Mouse (Mus musculus) small intestine, adult 2 months (tissue): ENCODE measurements around the gene Cd7. TPM values are rescaled to one million over a fixed set of nuclear protein-coding genes. Genes with fewer than 3 reads are reported as not detected.

Experiments used
- H3K27ac ChIP-seq: fragments of 200-500 bp; 2 replicates; pipeline ENCODE4 v1.5.1; 2012; ENCODE audit warnings: low read depth, low read length, control low read depth, inconsistent platforms; ENCODE audit not compliant: insufficient read depth
- H3K27me3 ChIP-seq: fragments of 200-500 bp; 2 replicates; pipeline ENCODE4 v1.6.1; 2012; ENCODE audit warnings: mild to moderate bottlenecking, moderate library complexity, low read length, inconsistent platforms; ENCODE audit not compliant: control insufficient read depth, insufficient read depth
- H3K36me3 ChIP-seq: fragments of 200-500 bp; 2 replicates; pipeline ENCODE4 v1.6.1; 2012; ENCODE audit warnings: mild to moderate bottlenecking, low read length, control low read depth, inconsistent platforms; ENCODE audit not compliant: control insufficient read depth, insufficient read depth
- H3K4me1 ChIP-seq: fragments of 200-500 bp; 2 replicates; pipeline ENCODE4 v1.6.1; 2012; ENCODE audit warnings: low read length, inconsistent platforms, mixed read lengths; ENCODE audit not compliant: control insufficient read depth, insufficient read depth, insufficient read length
- H3K4me3 ChIP-seq: fragments of 200-500 bp; 2 replicates; pipeline ENCODE4 v1.5.1; 2012; ENCODE audit warnings: low read depth, mild to moderate bottlenecking, control low read depth, inconsistent platforms, low read length, moderate library complexity
- CTCF ChIP-seq: fragments of 200-500 bp; IDR thresholded peaks from 2 replicates; pipeline ENCODE4 v1.5.1; 2012; ENCODE audit warnings: low read depth, mild to moderate bottlenecking, control low read depth, inconsistent platforms, low read length, moderate library complexity, mixed read lengths; ENCODE audit not compliant: insufficient replicate concordance, insufficient read length; ENCODE audit errors: extremely low read depth
- POLR2A ChIP-seq: fragments of 200-500 bp; IDR thresholded peaks from 2 replicates; pipeline ENCODE4 v1.6.1; 2012; ENCODE audit warnings: low read depth, mild to moderate bottlenecking, control low read depth, inconsistent platforms, low read length, moderate library complexity
- WGBS: fragments of 180-500 bp; shearing (Covaris S2); methylation state at CpG from one replicate; pipeline ENCODE4 v1.1.7; 2018; 5-methylcytosine and 5-hydroxymethylcytosine counted together
- polyA plus RNA-seq: library from polyadenylated mRNA; depleted of rRNA; stranded (reverse); fragments of >200 nt; gene quantifications from 2 replicates; pipeline ENCODE4 v1.2.3, GENCODE M21; 2012

The Cd7 gene
- polyA plus RNA-seq, 1 experiment = 57.7 TPM

DNA sequence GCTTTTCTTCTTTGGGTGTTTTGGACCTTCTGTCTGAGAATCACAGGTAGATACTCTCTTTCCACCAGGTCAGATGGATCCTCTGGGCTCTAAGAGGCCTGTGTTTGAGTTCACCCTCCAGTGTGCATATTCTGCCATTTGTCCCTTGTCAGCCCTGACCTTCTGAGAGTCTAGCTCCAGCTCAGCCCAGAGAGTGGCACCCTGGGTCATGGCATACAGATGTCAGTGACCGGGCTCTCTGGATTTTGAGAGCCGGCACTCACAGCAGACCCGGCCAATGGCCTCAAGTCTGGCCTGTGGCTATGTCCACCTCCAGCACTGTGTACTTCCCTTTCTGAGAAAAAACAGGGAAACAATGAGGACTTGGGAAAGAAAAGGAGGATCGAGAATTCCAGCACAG lies 20.3 kb upstream of the Cd7 start:
- Histone ChIP-seq H3K27ac (peak overlapping the region; percentile 93), H3K4me3 (no peak overlapping the region)
- TF ChIP-seq POLR2A (no peak), CTCF (no peak)

DNA sequence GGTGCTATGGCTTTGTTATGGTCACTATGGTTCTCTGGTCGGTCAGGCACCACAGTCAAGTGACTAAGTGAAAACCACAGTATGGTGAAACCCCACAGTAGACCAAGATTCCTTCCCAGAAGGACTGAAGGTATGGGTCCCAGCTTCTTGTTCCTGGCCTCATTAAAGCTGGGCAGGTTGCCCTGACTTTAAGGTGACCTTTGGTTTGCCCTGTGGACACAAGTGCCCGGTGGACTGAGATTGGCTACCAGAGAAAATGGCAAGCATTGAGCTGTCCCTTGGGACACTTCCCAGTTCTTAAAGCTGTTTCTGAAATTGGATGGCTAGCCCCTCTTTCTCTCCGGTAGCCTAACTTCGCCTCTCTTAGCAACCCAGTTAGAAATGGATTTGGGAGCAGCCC lies 19.7 kb upstream of the Cd7 start:
- peak overlapping the region; percentile 93 for H3K27ac ChIP-seq

More for the DNA sequence above, 20.3 kb upstream of the Cd7 start:
- peaks cover 45% of the 10 kb centered on the region for H3K4me1 ChIP-seq
- peaks cover 7% of the 10 kb centered on the region; the same call in 1 of the 2 replicates for H3K36me3 ChIP-seq
- 91% methylated on average over 4 of the region's 4 CpGs for WGBS
- no peaks in the 10 kb centered on the region for H3K27me3 ChIP-seq

GRCm38 (mm10) chr11:121058122-121058521 lies 18.9 kb upstream of the Cd7 start:
- H3K4me1 ChIP-seq = peaks cover 43% of the 10 kb centered on the region
- no peak overlapping the region for H3K4me3 ChIP-seq
- TF ChIP-seq CTCF (no peak), POLR2A (no peak)
- no peaks in the 10 kb centered on the region for H3K27me3 ChIP-seq
- H3K27ac ChIP-seq = peak overlapping the region; percentile 100
- 18% methylated on average over 5 of the region's 5 CpGs for WGBS
- peaks cover 8% of the 10 kb centered on the region; the same call in 1 of the 2 replicates for H3K36me3 ChIP-seq

More for the DNA sequence above, 19.7 kb upstream of the Cd7 start:
- H3K4me1 ChIP-seq = peaks cover 45% of the 10 kb centered on the region
- no peak for TF ChIP-seq CTCF
- TF ChIP-seq POLR2A = no peak
- no peaks in the 10 kb centered on the region for H3K27me3 ChIP-seq
- H3K36me3 ChIP-seq = peaks cover 8% of the 10 kb centered on the region; the same call in 1 of the 2 replicates
- H3K4me3 ChIP-seq = no peak overlapping the region
- WGBS = 76% methylated on average over 4 of the region's 4 CpGs

GRCm38 (mm10) chr11:121056536-121057236 lies 17.5 kb upstream of the Cd7 start:
- H3K27me3 ChIP-seq = no peaks in the 10 kb centered on the region
- no peak overlapping the region for H3K4me3 ChIP-seq
- WGBS = 33% methylated on average over 7 of the region's 7 CpGs
- peaks cover 8% of the 10 kb centered on the region; the same call in 1 of the 2 replicates for H3K36me3 ChIP-seq
- peaks cover 46% of the 10 kb centered on the region for H3K4me1 ChIP-seq
- 0 out of 2 replicates have a peak, but pooled peaks have one; percentile 25 for TF ChIP-seq POLR2A
- TF ChIP-seq CTCF = no peak
- peak overlapping the region; percentile 100 for H3K27ac ChIP-seq

- Histone ChIP-seq H3K27ac (no peak overlapping the region), H3K4me3 (no peak overlapping the region), H3K36me3 (peaks cover 8% of the 10 kb centered on the region; the same call in 1 of the 2 replicates), H3K27me3 (no peaks in the 10 kb centered on the region), H3K4me1 (peaks cover 36% of the 10 kb centered on the region)
- 20% methylated on average over 8 of the region's 8 CpGs for WGBS
- TF ChIP-seq CTCF (peak; percentile 89; the same call in 1 of the 2 replicates), POLR2A (no peak)
Observed at GRCm38 (mm10) chr11:121053536-121053935, 14.3 kb upstream of the Cd7 start.

DNA sequence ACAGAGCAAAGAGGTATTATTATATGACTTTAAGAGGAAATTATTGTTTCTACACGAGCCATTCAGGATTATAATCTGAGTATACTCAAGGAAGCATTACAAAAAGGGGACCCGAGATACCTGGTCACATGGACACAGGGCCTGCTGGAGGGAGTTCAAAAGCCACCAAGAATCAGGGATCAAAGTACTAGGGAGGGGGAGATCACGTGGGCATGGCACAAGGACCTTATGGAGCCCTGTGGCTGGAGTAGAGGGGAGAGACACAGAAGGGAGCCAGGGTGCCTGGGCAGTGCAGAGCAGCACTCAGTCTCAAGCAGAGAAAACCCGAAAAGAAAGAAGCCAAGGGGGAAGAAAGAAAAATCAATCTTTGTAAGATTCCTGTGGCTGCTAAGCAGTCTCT lies 13.2 kb upstream of the Cd7 start:
- H3K4me3 ChIP-seq = no peak overlapping the region
- peaks cover 8% of the 10 kb centered on the region; the same call in 1 of the 2 replicates for H3K36me3 ChIP-seq
- 30% methylated on average over 4 of the region's 4 CpGs for WGBS
- H3K4me1 ChIP-seq = peaks cover 29% of the 10 kb centered on the region
- peak overlapping the region; percentile 71 for H3K27ac ChIP-seq
- H3K27me3 ChIP-seq = no peaks in the 10 kb centered on the region
- no peak for TF ChIP-seq CTCF
- TF ChIP-seq POLR2A = no peak

DNA sequence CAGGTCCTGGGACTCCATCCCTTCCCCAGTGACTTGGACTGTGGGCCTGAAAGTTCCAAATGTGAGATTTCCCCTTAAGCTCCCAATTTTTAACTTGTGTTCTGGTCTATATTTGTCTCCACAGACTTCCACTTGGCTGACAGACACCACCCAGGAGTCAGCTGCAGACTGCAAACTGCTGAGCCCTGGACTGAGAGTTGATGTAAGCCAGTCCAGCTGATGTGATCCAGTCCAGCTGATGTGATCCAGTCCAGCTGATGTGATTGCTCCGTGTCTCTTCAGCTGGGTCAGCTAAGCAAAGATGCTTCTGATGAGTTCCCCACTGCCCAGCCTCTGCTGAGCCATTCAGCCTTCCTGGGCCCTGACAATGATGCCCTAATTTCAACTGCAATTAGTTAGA lies 12.6 kb upstream of the Cd7 start:
- WGBS = 67% methylated on average over 1 of the region's 1 CpGs
- no peak overlapping the region for H3K4me3 ChIP-seq
- peak overlapping the region; percentile 71; the same call in 1 of the 2 replicates for H3K27ac ChIP-seq
- H3K27me3 ChIP-seq = no peaks in the 10 kb centered on the region
- peaks cover 23% of the 10 kb centered on the region for H3K4me1 ChIP-seq
- H3K36me3 ChIP-seq = peaks cover 8% of the 10 kb centered on the region; the same call in 1 of the 2 replicates
- TF ChIP-seq CTCF (no peak), POLR2A (no peak)
